Mouse (Mus musculus): Measurements from ENCODE around the gene Reln. TPM values are rescaled to one million over a fixed set of nuclear protein-coding genes. Genes with fewer than 3 reads are reported as not detected.

The Reln gene
- polyA plus RNA-seq, 1 experiment = 0.04 TPM

- no peak overlapping the region for H3K4me2 ChIP-seq (ENCODE audit: low read depth)
- TF ChIP-seq MYOD1 (IDR thresholded peaks at IDR 0.05; ENCODE audit: control insufficient read depth in 1 of 3, insufficient read length in 2 of 3, low read depth in 2 of 3) (no peak), POLR2A (IDR thresholded peaks at IDR 0.05; ENCODE audit: insufficient read length, low read depth) (no peak), POLR2AphosphoS2 (IDR thresholded peaks at IDR 0.05; ENCODE audit: insufficient read length, low read depth) (no peak), MYOG (IDR thresholded peaks at IDR 0.05; ENCODE audit: control insufficient read depth in 1 of 3, insufficient read depth in 1 of 3, insufficient read length in 2 of 3, low read depth in 2 of 3) (no peak), CEBPB (IDR thresholded peaks at IDR 0.05; ENCODE audit: insufficient read depth, poor library complexity, severe bottlenecking) (no peak), REST (IDR thresholded peaks at IDR 0.05; ENCODE audit: insufficient read depth, insufficient read length) (no peak), E2F4 (IDR thresholded peaks at IDR 0.05; ENCODE audit: insufficient read depth) (no peak), MAX (IDR thresholded peaks at IDR 0.05; ENCODE audit: low read depth) (no peak), SRF (IDR thresholded peaks at IDR 0.05; ENCODE audit: control insufficient read depth, insufficient read length, low read depth) (no peak), TCF3 (IDR thresholded peaks at IDR 0.05; ENCODE audit: insufficient read length, low read depth) (no peak), USF1 (IDR thresholded peaks at IDR 0.05; ENCODE audit: low read depth) (no peak), TCF12 (IDR thresholded peaks at IDR 0.05; ENCODE audit: insufficient read depth, poor library complexity, severe bottlenecking) (no peak)
- no peak overlapping the region for H3ac ChIP-seq (ENCODE audit: control insufficient read depth, insufficient read length)
- H3K27me3 ChIP-seq (ENCODE audit: control insufficient read depth, insufficient read depth, insufficient read length) = no peaks in the 10 kb centered on the region
- H3K79me2 ChIP-seq (ENCODE audit: control insufficient read depth, insufficient read depth) = no peaks in the 10 kb centered on the region
- no peaks in the 10 kb centered on the region for H3K36me3 ChIP-seq (ENCODE audit: control insufficient read depth, insufficient read depth)
- no peak overlapping the region for H3K4me3 ChIP-seq
Observed at GRCm38 (mm10) chr5:22197926-22198325, 146.6 kb downstream of the Reln start.

GRCm38 (mm10) chr5:22196891-22197290 is 147.6 kb downstream of the Reln start:
- H3K79me2 ChIP-seq (ENCODE audit: control insufficient read depth, insufficient read depth) = no peaks in the 10 kb centered on the region
- H3K36me3 ChIP-seq (ENCODE audit: control insufficient read depth, insufficient read depth) = no peaks in the 10 kb centered on the region
- no peak overlapping the region for H3ac ChIP-seq (ENCODE audit: control insufficient read depth, insufficient read length)
- no peak overlapping the region for H3K4me2 ChIP-seq (ENCODE audit: low read depth)
- H3K4me3 ChIP-seq = no peak overlapping the region
- H3K27me3 ChIP-seq (ENCODE audit: control insufficient read depth, insufficient read depth, insufficient read length) = no peaks in the 10 kb centered on the region
- TF ChIP-seq CEBPB (IDR thresholded peaks at IDR 0.05; ENCODE audit: insufficient read depth, poor library complexity, severe bottlenecking) (no peak), TCF3 (IDR thresholded peaks at IDR 0.05; ENCODE audit: insufficient read length, low read depth) (no peak), SRF (IDR thresholded peaks at IDR 0.05; ENCODE audit: control insufficient read depth, insufficient read length, low read depth) (no peak), POLR2AphosphoS2 (IDR thresholded peaks at IDR 0.05; ENCODE audit: insufficient read length, low read depth) (no peak), MYOG (IDR thresholded peaks at IDR 0.05; ENCODE audit: control insufficient read depth in 1 of 3, insufficient read depth in 1 of 3, insufficient read length in 2 of 3, low read depth in 2 of 3) (no peak), E2F4 (IDR thresholded peaks at IDR 0.05; ENCODE audit: insufficient read depth) (no peak), REST (IDR thresholded peaks at IDR 0.05; ENCODE audit: insufficient read depth, insufficient read length) (no peak)

GRCm38 (mm10) chr5:22196476-22196875 is 148.0 kb downstream of the Reln start:
- H3K36me3 ChIP-seq (ENCODE audit: control insufficient read depth, insufficient read depth) = no peaks in the 10 kb centered on the region
- H3K4me2 ChIP-seq (ENCODE audit: low read depth) = no peak overlapping the region
- H3ac ChIP-seq (ENCODE audit: control insufficient read depth, insufficient read length) = no peak overlapping the region
- TF ChIP-seq SRF (IDR thresholded peaks at IDR 0.05; ENCODE audit: control insufficient read depth, insufficient read length, low read depth) = no peak
- no peak for TF ChIP-seq MYOD1 (IDR thresholded peaks at IDR 0.05; ENCODE audit: control insufficient read depth in 1 of 3, insufficient read length in 2 of 3, low read depth in 2 of 3)
- no peak for TF ChIP-seq E2F4 (IDR thresholded peaks at IDR 0.05; ENCODE audit: insufficient read depth)
- TF ChIP-seq REST (IDR thresholded peaks at IDR 0.05; ENCODE audit: insufficient read depth, insufficient read length) = no peak
- no peaks in the 10 kb centered on the region for H3K27me3 ChIP-seq (ENCODE audit: control insufficient read depth, insufficient read depth, insufficient read length)
- H3K4me3 ChIP-seq = no peak overlapping the region
- no peaks in the 10 kb centered on the region for H3K79me2 ChIP-seq (ENCODE audit: control insufficient read depth, insufficient read depth)

- no peak for TF ChIP-seq CEBPB (IDR thresholded peaks at IDR 0.05; ENCODE audit: insufficient read depth, poor library complexity, severe bottlenecking)
- no peak for TF ChIP-seq TCF12 (IDR thresholded peaks at IDR 0.05; ENCODE audit: insufficient read depth, poor library complexity, severe bottlenecking)
- TF ChIP-seq REST (IDR thresholded peaks at IDR 0.05; ENCODE audit: insufficient read depth, insufficient read length) = no peak
- TF ChIP-seq POLR2AphosphoS2 (IDR thresholded peaks at IDR 0.05; ENCODE audit: insufficient read length, low read depth) = no peak
- no peak for TF ChIP-seq TCF3 (IDR thresholded peaks at IDR 0.05; ENCODE audit: insufficient read length, low read depth)
- TF ChIP-seq MYOD1 (IDR thresholded peaks at IDR 0.05; ENCODE audit: control insufficient read depth in 1 of 3, insufficient read length in 2 of 3, low read depth in 2 of 3) = no peak
- TF ChIP-seq SRF (IDR thresholded peaks at IDR 0.05; ENCODE audit: control insufficient read depth, insufficient read length, low read depth) = no peak
- Histone ChIP-seq H3K4me3 (no peak overlapping the region), H3ac (ENCODE audit: control insufficient read depth, insufficient read length) (no peak overlapping the region), H3K4me2 (ENCODE audit: low read depth) (no peak overlapping the region), H3K79me2 (ENCODE audit: control insufficient read depth, insufficient read depth) (no peaks in the 10 kb centered on the region), H3K36me3 (ENCODE audit: control insufficient read depth, insufficient read depth) (no peaks in the 10 kb centered on the region), H3K27me3 (ENCODE audit: control insufficient read depth, insufficient read depth, insufficient read length) (no peaks in the 10 kb centered on the region)
Observed at GRCm38 (mm10) chr5:22195352-22195941, 149.1 kb downstream of the Reln start.

- H3K36me3 ChIP-seq (ENCODE audit: control insufficient read depth, insufficient read depth) = no peaks in the 10 kb centered on the region
- no peak for TF ChIP-seq CEBPB (IDR thresholded peaks at IDR 0.05; ENCODE audit: insufficient read depth, poor library complexity, severe bottlenecking)
- TF ChIP-seq MYOG (IDR thresholded peaks at IDR 0.05; ENCODE audit: control insufficient read depth in 1 of 3, insufficient read depth in 1 of 3, insufficient read length in 2 of 3, low read depth in 2 of 3) = no peak
- no peak for TF ChIP-seq POLR2A (IDR thresholded peaks at IDR 0.05; ENCODE audit: insufficient read length, low read depth)
- no peak for TF ChIP-seq TCF12 (IDR thresholded peaks at IDR 0.05; ENCODE audit: insufficient read depth, poor library complexity, severe bottlenecking)
- no peak for TF ChIP-seq USF1 (IDR thresholded peaks at IDR 0.05; ENCODE audit: low read depth)
- TF ChIP-seq MYOD1 (IDR thresholded peaks at IDR 0.05; ENCODE audit: control insufficient read depth in 1 of 3, insufficient read length in 2 of 3, low read depth in 2 of 3) = no peak
- no peak for TF ChIP-seq TCF3 (IDR thresholded peaks at IDR 0.05; ENCODE audit: insufficient read length, low read depth)
- TF ChIP-seq REST (IDR thresholded peaks at IDR 0.05; ENCODE audit: insufficient read depth, insufficient read length) = no peak
- no peak for TF ChIP-seq SRF (IDR thresholded peaks at IDR 0.05; ENCODE audit: control insufficient read depth, insufficient read length, low read depth)
- no peak for TF ChIP-seq MAX (IDR thresholded peaks at IDR 0.05; ENCODE audit: low read depth)
- TF ChIP-seq E2F4 (IDR thresholded peaks at IDR 0.05; ENCODE audit: insufficient read depth) = no peak
- no peak for TF ChIP-seq POLR2AphosphoS2 (IDR thresholded peaks at IDR 0.05; ENCODE audit: insufficient read length, low read depth)
- no peaks in the 10 kb centered on the region for H3K27me3 ChIP-seq (ENCODE audit: control insufficient read depth, insufficient read depth, insufficient read length)
- no peak overlapping the region for H3K4me3 ChIP-seq
- H3K4me2 ChIP-seq (ENCODE audit: low read depth) = no peak overlapping the region
- H3K79me2 ChIP-seq (ENCODE audit: control insufficient read depth, insufficient read depth) = no peaks in the 10 kb centered on the region
- H3ac ChIP-seq (ENCODE audit: control insufficient read depth, insufficient read length) = no peak overlapping the region
Observed at GRCm38 (mm10) chr5:22191784-22192183, 152.7 kb downstream of the Reln start.
